Mouse (Mus musculus): ENCODE measurements around the gene Tead3. TPM values are rescaled to one million over a fixed set of nuclear protein-coding genes. Genes with fewer than 3 reads are reported as not detected.
A peak's percentile ranks its signal among the peaks of the same experiment; 100 is the strongest.
"Not testable (repeated sequence)": the region's sequence is repeated elsewhere in the genome, so short reads cannot be mapped to it uniquely, and the experiment has no call there.

The Tead3 gene
- polyA plus RNA-seq, 1 experiment from 2014 or later: 1.4 TPM

DNA sequence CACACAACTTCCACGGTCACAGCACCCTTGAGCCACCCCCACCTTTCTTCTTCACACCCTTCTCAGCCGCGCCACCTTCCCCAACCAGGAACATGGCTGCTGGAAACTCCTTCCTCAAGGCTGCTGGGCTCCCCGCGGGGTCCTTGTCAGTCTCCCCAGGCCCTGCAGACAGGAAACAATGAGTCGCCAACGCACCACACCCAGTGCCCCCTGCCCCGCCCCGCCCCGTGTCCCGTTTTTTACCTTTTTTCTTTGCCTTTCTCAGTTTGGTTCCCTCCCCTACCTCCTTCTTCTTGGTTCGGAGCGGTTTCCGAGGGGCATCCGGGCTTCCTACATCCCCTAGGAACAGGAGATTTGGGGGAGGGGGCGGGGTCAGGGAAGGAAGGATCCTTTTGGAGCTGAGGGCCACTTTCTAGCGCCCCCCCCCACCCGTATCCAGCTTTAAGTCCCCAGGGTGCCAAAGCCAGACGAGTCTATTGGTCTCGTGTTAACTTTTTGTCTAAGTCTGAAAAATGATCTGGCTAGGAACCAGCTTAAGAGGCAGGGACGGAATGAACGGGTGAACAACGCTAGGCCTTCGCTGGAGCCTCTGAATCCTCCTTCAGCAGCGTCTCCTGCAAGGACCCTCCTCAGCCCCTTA, 12.2 kb upstream of the Tead3 start:
- Histone ChIP-seq H3K4me3 (replicated peaks; ENCODE audit: low read length) (peak overlapping the region; percentile 29), H3K27me3 (ENCODE audit: control insufficient read depth, insufficient read depth, low read length) (peaks cover 75% of the 10 kb centered on the region), H3K27ac (no peak overlapping the region), H3K9ac (peak overlapping the region; percentile 47), H3K4me1 (replicated peaks; ENCODE audit: control insufficient read depth, insufficient read depth, low read length) (peaks cover 14% of the 10 kb centered on the region), H3K9me3 (ENCODE audit: control insufficient read depth, low read length) (no peaks in the 10 kb centered on the region), H3K4me2 (replicated peaks) (peak overlapping the region; percentile 51), H3K36me3 (replicated peaks; ENCODE audit: control insufficient read depth, insufficient read depth) (no peaks in the 10 kb centered on the region)
- WGBS: under 1% methylated on average over 25 of the region's 25 CpGs
- DNase-seq (ENCODE audit: low spot score) (no peak), ATAC-seq (ENCODE audit: low FRiP score) (no peak)

DNA sequence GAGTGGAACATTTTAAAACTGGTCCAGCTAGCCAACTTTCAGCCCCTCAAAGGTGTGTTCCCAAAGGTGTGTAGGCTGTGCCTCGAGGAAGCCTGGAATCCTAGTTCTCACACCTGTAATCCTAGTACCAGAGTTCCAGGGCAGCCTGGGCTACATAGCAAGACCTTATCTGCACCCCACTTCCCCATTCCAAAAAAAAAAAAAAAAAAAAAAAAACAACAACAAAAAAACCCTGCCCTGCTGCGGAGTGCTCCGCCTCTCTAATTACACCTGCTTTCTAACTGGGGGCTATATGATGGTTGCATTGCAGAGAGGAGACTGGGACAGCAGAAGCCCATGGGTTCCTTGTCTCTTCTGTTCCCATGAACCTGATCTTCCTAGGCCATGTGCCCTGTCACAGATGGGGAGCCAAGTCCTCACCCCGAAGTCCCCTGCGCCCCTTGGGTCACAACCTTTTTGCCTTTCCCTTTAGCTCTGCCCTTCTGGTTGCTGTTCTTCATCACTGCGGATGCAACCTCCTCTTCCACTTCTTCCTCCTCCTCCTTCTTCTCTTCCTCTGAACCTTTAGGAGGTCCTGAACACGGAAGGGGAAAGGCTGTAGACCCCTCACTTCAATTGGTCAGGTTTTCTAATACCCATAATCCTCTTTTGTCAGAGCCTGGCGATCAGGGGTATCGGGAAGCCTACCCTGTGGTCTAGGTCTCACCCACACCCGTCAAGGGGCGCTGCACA, 11.5 kb upstream of the Tead3 start:
- no peaks in the 10 kb centered on the region for H3K9me3 ChIP-seq (ENCODE audit: control insufficient read depth, low read length)
- DNase-seq (ENCODE audit: low spot score) (no peak), ATAC-seq (ENCODE audit: low FRiP score) (no peak)
- peaks cover 75% of the 10 kb centered on the region for H3K27me3 ChIP-seq (ENCODE audit: control insufficient read depth, insufficient read depth, low read length)
- no peak overlapping the region for H3K27ac ChIP-seq
- peak overlapping the region; percentile 29 for H3K4me3 ChIP-seq (replicated peaks; ENCODE audit: low read length)
- peak overlapping the region; percentile 51 for H3K4me2 ChIP-seq (replicated peaks)
- WGBS: 34% methylated on average over 11 of the region's 11 CpGs
- peaks cover 14% of the 10 kb centered on the region for H3K4me1 ChIP-seq (replicated peaks; ENCODE audit: control insufficient read depth, insufficient read depth, low read length)
- peak overlapping the region; percentile 47 for H3K9ac ChIP-seq
- H3K36me3 ChIP-seq (replicated peaks; ENCODE audit: control insufficient read depth, insufficient read depth): no peaks in the 10 kb centered on the region

DNA sequence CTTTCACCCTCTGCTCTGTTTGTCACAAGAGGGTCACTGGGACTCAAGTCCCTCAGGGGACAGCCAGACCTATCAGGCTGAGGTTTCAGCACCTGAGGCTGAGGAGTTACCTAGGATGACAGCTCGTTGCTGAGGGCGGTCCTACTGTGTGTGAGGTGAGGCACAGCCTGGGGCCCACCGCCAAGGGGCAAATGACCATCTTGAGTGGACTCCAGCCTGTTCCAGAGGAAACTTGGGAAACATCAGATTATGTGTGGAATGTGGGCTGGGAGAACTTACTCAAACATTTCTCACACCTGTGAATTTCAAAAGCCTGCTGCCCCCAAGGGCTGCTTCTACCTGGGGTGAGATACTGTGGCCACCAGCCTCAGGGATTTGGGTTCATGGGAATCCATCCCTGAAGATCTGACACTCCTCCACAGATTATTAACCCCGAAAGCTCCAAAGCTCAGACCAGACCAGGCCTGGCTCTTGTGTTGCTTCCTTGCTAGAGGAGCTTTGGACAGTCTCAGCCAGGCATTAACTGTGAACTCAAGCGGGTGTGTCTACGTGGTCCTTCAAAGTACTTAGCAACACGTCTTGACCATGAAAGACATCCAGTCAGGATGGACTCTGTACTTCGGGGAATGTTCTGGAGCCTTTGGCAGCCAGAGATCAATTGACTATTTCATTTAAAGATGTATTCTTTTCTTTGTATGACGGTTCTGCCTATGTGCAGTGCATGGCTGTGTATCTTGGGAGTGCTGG, 10.1 kb upstream of the Tead3 start:
- no peak for ATAC-seq (ENCODE audit: low FRiP score)
- Histone ChIP-seq H3K9ac (no peak overlapping the region), H3K4me3 (replicated peaks; ENCODE audit: low read length) (no peak overlapping the region), H3K4me1 (replicated peaks; ENCODE audit: control insufficient read depth, insufficient read depth, low read length) (peaks cover 14% of the 10 kb centered on the region), H3K27me3 (ENCODE audit: control insufficient read depth, insufficient read depth, low read length) (peaks cover 70% of the 10 kb centered on the region), H3K4me2 (replicated peaks) (no peak overlapping the region), H3K36me3 (replicated peaks; ENCODE audit: control insufficient read depth, insufficient read depth) (no peaks in the 10 kb centered on the region), H3K9me3 (ENCODE audit: control insufficient read depth, low read length) (no peaks in the 10 kb centered on the region), H3K27ac (no peak overlapping the region)
- DNase-seq (ENCODE audit: low spot score): no peak
- WGBS: 85% methylated on average over 9 of the region's 9 CpGs

DNA sequence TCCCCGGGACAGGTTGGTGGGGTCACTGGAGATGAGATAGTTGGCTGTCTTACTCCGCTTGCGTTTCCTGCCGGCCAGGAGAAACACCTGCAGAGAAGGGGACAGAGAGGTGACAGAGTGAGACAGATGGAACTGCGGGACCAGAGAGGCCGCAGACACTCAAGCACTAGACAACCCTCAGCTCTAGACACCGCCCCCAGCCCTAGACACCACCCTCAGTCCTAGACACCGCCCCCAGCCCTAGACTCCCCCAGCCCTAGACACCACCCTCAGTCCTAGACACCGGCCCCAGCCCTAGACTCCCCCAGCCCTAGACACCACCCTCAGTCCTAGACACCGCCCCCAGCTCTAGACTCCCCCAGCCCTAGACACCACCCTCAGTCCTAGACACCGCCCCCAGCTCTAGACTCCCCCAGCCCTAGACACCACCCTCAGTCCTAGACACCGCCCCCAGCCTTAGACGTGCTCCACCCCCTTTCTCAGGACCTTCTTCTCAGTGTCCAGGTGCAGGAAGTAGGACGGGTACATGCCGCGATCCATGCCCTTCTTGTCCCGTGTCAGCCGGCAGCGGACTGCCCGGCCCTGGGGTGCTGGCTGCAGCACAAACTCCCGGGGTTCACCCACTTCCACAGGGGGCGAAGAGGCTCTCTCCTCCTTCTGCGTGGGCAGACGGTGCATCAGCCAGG, 8.1 kb upstream of the Tead3 start:
- not testable (repeated sequence) for ATAC-seq (ENCODE audit: low FRiP score); H3K4me1 ChIP-seq (replicated peaks; ENCODE audit: control insufficient read depth, insufficient read depth, low read length); H3K36me3 ChIP-seq (replicated peaks; ENCODE audit: control insufficient read depth, insufficient read depth); DNase-seq (ENCODE audit: low spot score); H3K27ac ChIP-seq; H3K9me3 ChIP-seq (ENCODE audit: control insufficient read depth, low read length); H3K4me3 ChIP-seq (replicated peaks; ENCODE audit: low read length); H3K4me2 ChIP-seq (replicated peaks); H3K9ac ChIP-seq
- 17% methylated on average over 21 of the region's 24 CpGs for WGBS
- peaks cover 51% of the 10 kb centered on the region for H3K27me3 ChIP-seq (ENCODE audit: control insufficient read depth, insufficient read depth, low read length)

DNA sequence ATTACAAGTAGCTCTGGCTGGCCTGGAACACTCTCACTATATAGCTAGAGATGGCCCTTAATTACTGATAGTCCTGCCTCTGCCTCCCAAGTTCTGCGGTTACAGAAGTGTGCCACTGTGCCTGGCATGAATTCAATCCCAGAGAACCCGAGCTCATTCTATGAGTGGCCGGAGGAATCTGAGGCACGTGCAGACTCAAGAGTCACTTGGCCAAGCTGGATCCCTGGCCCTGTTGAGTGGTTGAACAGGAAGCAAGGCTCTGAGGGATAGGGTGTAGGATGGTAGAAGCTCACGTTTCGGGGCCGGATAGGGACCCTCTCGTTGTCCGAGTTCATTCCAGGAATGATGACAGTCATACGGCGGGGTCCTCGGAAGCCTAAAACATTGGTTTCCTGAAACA, 5.3 kb upstream of the Tead3 start:
- H3K9ac ChIP-seq: no peak overlapping the region
- ATAC-seq (ENCODE audit: low FRiP score): no peak
- H3K27ac ChIP-seq: no peak overlapping the region
- no peak overlapping the region for H3K4me3 ChIP-seq (replicated peaks; ENCODE audit: low read length)
- H3K27me3 ChIP-seq (ENCODE audit: control insufficient read depth, insufficient read depth, low read length): peaks cover 42% of the 10 kb centered on the region
- H3K4me2 ChIP-seq (replicated peaks): no peak overlapping the region
- H3K9me3 ChIP-seq (ENCODE audit: control insufficient read depth, low read length): no peaks in the 10 kb centered on the region
- H3K4me1 ChIP-seq (replicated peaks; ENCODE audit: control insufficient read depth, insufficient read depth, low read length): peaks cover 3% of the 10 kb centered on the region
- DNase-seq (ENCODE audit: low spot score): no peak
- H3K36me3 ChIP-seq (replicated peaks; ENCODE audit: control insufficient read depth, insufficient read depth): no peaks in the 10 kb centered on the region
- WGBS: 87% methylated on average over 12 of the region's 12 CpGs

DNA sequence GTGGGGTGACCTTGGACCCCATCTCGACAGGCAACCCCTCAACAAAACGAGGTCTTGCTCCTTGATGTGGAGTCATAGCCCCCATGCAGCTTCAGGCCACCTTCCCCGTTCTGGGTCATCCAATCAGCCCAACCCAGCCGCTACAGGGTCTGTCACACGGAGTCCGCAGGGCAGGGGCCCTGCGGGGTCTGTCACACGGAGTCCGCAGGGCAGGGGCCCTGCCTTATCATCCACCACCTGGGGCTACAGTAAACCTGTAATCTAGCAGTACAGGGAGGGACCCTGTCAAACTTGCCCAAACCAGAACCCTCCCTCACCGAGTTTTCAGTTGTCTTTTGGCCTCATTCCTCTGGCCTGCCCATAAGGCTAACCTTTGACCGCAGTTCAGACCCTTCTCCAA, 1.4 kb upstream of the Tead3 start:
- DNase-seq (ENCODE audit: low spot score) (no peak), ATAC-seq (ENCODE audit: low FRiP score) (no peak)
- Histone ChIP-seq H3K4me1 (replicated peaks; ENCODE audit: control insufficient read depth, insufficient read depth, low read length) (peaks cover 5% of the 10 kb centered on the region), H3K27me3 (ENCODE audit: control insufficient read depth, insufficient read depth, low read length) (peaks cover 29% of the 10 kb centered on the region), H3K4me2 (replicated peaks) (0 out of 2 replicates have a peak overlapping the region, but pooled peaks have one; percentile 91), H3K9me3 (ENCODE audit: control insufficient read depth, low read length) (no peaks in the 10 kb centered on the region), H3K9ac (no peak overlapping the region), H3K36me3 (replicated peaks; ENCODE audit: control insufficient read depth, insufficient read depth) (no peaks in the 10 kb centered on the region), H3K4me3 (replicated peaks; ENCODE audit: low read length) (0 out of 2 replicates have a peak overlapping the region, but pooled peaks have one; percentile 54), H3K27ac (no peak overlapping the region)
- WGBS: 13% methylated on average over 11 of the region's 11 CpGs

DNA sequence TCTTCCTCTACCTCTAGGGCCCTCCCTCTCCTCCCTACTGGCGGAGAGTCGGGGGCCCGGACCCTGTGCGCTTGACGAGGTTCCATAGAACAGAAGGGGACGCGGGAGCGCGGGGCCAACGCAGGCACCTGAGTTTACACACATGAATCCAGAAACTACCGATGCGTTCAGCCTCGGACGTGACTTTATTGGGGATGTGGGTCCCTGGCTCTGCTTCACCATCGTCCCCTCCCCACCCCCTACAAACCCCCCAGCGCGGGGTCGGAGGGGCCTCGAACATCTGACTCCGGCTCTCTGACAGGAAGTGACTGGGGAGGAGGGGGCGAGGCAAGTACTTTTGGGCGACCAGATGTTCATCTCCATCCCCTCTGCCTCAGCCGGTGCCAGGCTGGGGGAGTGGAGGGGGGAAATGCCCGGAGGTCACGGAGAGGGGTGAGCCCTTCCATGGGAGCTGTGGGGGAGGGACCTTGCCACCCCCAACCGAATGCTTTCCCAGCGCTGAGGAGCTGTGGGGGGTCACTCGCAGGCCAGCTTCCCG, 805 bp upstream of the Tead3 start:
- Histone ChIP-seq H3K4me3 (replicated peaks; ENCODE audit: low read length) (peak overlapping the region; percentile 54), H3K27me3 (ENCODE audit: control insufficient read depth, insufficient read depth, low read length) (peaks cover 29% of the 10 kb centered on the region), H3K4me2 (replicated peaks) (peak overlapping the region; percentile 91), H3K4me1 (replicated peaks; ENCODE audit: control insufficient read depth, insufficient read depth, low read length) (peaks cover 5% of the 10 kb centered on the region), H3K36me3 (replicated peaks; ENCODE audit: control insufficient read depth, insufficient read depth) (no peaks in the 10 kb centered on the region), H3K9me3 (ENCODE audit: control insufficient read depth, low read length) (no peaks in the 10 kb centered on the region), H3K27ac (no peak overlapping the region), H3K9ac (peak overlapping the region; percentile 51)
- ATAC-seq (ENCODE audit: low FRiP score) (peak; percentile 9; the same call in 1 of the 2 replicates), DNase-seq (ENCODE audit: low spot score) (no peak)
- WGBS: 2% methylated on average over 28 of the region's 29 CpGs

DNA sequence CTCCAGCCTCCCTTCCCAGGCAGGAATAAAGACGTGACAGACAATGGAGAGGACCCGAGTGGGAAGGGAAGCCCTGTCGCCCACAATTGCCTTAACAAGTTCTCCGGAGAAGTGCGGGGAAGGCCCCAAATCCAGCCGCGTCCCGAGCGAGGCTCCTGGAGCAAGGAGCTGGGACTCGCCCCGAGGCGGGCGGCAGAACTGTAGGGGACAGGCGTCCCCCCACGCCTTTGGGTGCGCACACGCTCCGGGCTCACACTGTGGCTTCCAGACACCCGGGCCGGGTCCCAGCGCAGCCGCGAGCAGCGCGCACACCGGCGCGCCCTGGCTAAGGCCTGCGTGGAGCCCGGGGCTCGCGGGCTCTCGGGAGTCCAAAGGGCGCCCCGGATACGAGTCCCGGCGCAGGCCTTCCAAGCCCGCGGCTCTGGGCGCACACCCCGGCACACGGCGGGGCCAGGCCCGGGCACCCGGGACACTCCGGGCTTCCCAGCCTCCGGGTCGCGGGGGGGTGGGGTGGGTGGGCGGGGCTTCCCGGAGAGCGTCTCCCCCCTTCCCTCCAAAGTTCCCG, 634 bp downstream of the Tead3 start:
- ATAC-seq (ENCODE audit: low FRiP score) (peak; percentile 18; the same call in 1 of the 2 replicates), DNase-seq (ENCODE audit: low spot score) (no peak)
- Histone ChIP-seq H3K4me1 (replicated peaks; ENCODE audit: control insufficient read depth, insufficient read depth, low read length) (peaks cover 15% of the 10 kb centered on the region), H3K27me3 (ENCODE audit: control insufficient read depth, insufficient read depth, low read length) (peaks cover 34% of the 10 kb centered on the region), H3K36me3 (replicated peaks; ENCODE audit: control insufficient read depth, insufficient read depth) (no peaks in the 10 kb centered on the region), H3K4me3 (replicated peaks; ENCODE audit: low read length) (peak overlapping the region; percentile 54), H3K27ac (0 out of 2 replicates have a peak overlapping the region, but pooled peaks have one; percentile 43), H3K4me2 (replicated peaks) (peak overlapping the region; percentile 91), H3K9ac (peak overlapping the region; percentile 54), H3K9me3 (ENCODE audit: control insufficient read depth, low read length) (no peaks in the 10 kb centered on the region)
- under 1% methylated on average over 44 of the region's 54 CpGs for WGBS

Data from hindbrain, embryonic 14.5 days (tissue).